Mouse (Mus musculus) ES-E14 (cell line): Measurements from ENCODE around the gene Duoxa1. TPM values are rescaled to one million over a fixed set of nuclear protein-coding genes. Genes with fewer than 3 reads are reported as not detected.
"Not testable (repeated sequence)": the region's sequence is repeated elsewhere in the genome, so short reads cannot be mapped to it uniquely, and the experiment has no call there.

Source experiments
- DNase-seq: peaks from one replicate; pipeline ENCODE4 v3.0.0-alpha.2; 2013; ENCODE audit warnings: low read depth, low spot score
- H3K27ac ChIP-seq: 2 replicates; pipeline ENCODE4 v1.5.1; 2012; ENCODE audit warnings: low read depth, mild to moderate bottlenecking, low read length, moderate library complexity, mixed read lengths; ENCODE audit not compliant: poor library complexity, insufficient read depth, severe bottlenecking
- H3K36me3 ChIP-seq: 2 replicates; pipeline ENCODE4 v1.6.1; 2012; ENCODE audit warnings: mild to moderate bottlenecking, low read length, moderate library complexity, mixed read lengths; ENCODE audit not compliant: control insufficient read depth, poor library complexity, insufficient read depth, severe bottlenecking
- H3K4me1 ChIP-seq, 2 experiments: fragments of 150-350 bp in 1 of 2; sonication (generic) in 1 of 2; 2 replicates each; pipeline ENCODE4 v1.6.1; 2012; ENCODE audit warnings: low read length in 2 of 2, mild to moderate bottlenecking in 1 of 2, mixed read lengths in 1 of 2; ENCODE audit not compliant: control insufficient read depth in 2 of 2, insufficient read depth in 2 of 2, poor library complexity in 1 of 2
- H3K4me3 ChIP-seq, 2 experiments: fragments of 150-350 bp in 1 of 2; sonication (generic) in 1 of 2; 2 replicates each; pipeline ENCODE4 v1.5.1; 2012; ENCODE audit warnings: low read length in 2 of 2, low read depth in 1 of 2, mild to moderate bottlenecking in 1 of 2, mixed read lengths in 1 of 2; ENCODE audit not compliant: insufficient read depth in 1 of 2, poor library complexity in 1 of 2, severe bottlenecking in 1 of 2
- H3K9ac ChIP-seq: 2 replicates; pipeline ENCODE4 v1.6.1; 2012; ENCODE audit warnings: low read depth, mild to moderate bottlenecking, low read length, mixed read lengths; ENCODE audit not compliant: poor library complexity, insufficient read depth, severe bottlenecking
- H3K9me3 ChIP-seq: fragments of 150-350 bp; sonication (generic); 2 replicates; pipeline ENCODE4 v1.6.1; 2012; ENCODE audit warnings: low read depth, mild to moderate bottlenecking, low read length; ENCODE audit not compliant: control insufficient read depth, insufficient read depth
- CHD2 ChIP-seq: IDR thresholded peaks from 2 replicates; pipeline ENCODE4 v1.6.1; 2014; ENCODE audit warnings: mild to moderate bottlenecking, low read depth, low read length, inconsistent platforms
- HCFC1 ChIP-seq: IDR thresholded peaks from 2 replicates; pipeline ENCODE4 v1.6.1; 2012; ENCODE audit warnings: low read length, inconsistent platforms, borderline replicate concordance; ENCODE audit not compliant: insufficient read depth
- MAFK ChIP-seq: IDR thresholded peaks from 2 replicates; pipeline ENCODE4 v1.6.1; 2014; ENCODE audit warnings: mild to moderate bottlenecking, low read depth, low read length, inconsistent platforms; ENCODE audit not compliant: insufficient read depth
- ZC3H11A ChIP-seq: IDR thresholded peaks from 2 replicates; pipeline ENCODE4 v1.6.1; 2012; ENCODE audit warnings: low read depth, mild to moderate bottlenecking, inconsistent platforms, low read length, borderline replicate concordance
- ZNF384 ChIP-seq: IDR thresholded peaks from 2 replicates; pipeline ENCODE4 v1.6.1; 2012; ENCODE audit warnings: low read depth, low read length, inconsistent platforms
- in situ Hi-C, 2 experiments: fragments of 600-800 bp; cut with MboI; formaldehyde crosslinking; loops; one replicate each; pipeline ENCODE4 v1.15.1; 2025; ENCODE audit warnings: low sequenced_read_pairs in 2 of 2, inconsistent platforms in 1 of 2; ENCODE audit not compliant: unreplicated experiment in 2 of 2
- total RNA-seq: library from RNA; depleted of rRNA; stranded (reverse); fragments of 300-350 nt; gene quantifications from 2 replicates; pipeline ENCODE4 v1.2.3, GENCODE M21; 2012

The Duoxa1 gene
- total RNA-seq, 1 experiment = 1.3 TPM

DNA sequence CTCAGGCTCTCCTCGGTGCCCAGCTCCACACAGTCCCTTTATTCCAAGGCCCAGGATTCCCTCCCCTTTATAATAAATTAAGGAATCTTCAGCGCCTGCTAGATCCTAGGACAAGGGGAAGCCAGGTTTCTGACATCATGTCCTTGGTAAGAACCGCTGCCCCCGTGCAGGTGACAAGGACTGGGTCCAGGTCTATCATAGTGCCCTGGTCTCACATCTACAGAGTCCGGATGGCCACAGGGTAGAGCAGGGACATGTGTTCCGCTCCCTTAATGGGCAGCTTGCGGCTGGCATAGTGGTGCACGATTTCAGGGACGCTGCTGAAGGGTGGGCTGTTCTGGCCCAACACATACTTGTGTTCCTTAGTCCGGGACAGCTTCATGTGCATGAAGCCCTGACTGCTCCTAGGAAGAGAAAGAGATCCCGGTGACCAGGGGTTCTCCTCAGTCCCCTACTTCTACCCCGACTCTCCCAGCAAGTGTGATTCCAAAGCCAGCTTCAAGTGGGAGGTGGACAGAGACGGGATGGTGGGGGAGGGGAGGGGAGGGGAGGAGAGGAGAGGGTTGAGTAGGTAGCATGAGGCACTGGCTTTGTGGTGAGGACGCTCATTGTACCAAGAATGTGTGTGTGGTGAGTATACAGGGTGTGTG, 35.7 kb upstream of the Duoxa1 start:
- no peaks in the 10 kb centered on the region for H3K9me3 ChIP-seq
- no peak for DNase-seq
- H3K36me3 ChIP-seq = peaks cover 2% of the 10 kb centered on the region; the same call in 1 of the 2 replicates
- in situ Hi-C loops = no loop called here
- peak overlapping the region; percentile 67 to 73 for H3K4me3 ChIP-seq
- peak overlapping the region; percentile 77 for H3K9ac ChIP-seq
- peaks cover 0 to 35% of the 10 kb centered on the region in 2 experiments; a peak in 2 of 4 replicates for H3K4me1 ChIP-seq
- H3K27ac ChIP-seq = no peak overlapping the region
- TF ChIP-seq CHD2 (no peak), HCFC1 (no peak), ZNF384 (no peak), MAFK (no peak), ZC3H11A (no peak)

DNA sequence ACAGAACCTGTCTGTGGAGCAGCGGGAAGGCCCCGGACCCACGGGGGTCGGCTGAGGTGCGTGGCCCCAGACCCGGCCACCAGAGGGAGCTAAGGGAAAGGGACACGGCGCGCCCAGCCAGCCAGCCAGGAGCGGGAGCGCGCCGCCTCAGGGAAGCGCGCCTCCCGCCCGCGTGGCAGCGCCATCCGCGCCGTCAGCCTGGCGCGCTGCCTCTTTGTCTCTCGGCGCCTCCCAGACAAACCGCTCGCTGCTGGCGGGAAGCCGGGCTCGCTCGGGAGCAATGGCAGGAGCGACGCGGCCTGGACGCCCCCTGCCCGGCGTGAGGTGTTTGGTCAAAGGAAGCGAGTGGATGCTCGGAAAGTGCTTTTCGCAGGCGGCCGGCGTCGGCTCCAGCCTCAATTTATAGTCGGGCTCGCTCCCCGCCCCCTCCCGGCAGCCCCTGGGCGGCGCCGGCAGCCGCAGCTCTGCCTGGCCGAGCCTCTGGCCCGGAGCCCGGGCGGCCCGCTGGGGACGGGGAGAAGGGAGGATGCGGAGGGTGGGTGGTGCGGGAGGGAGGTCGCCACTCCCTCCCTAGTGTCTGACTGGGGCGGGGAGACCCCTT, 35.1 kb upstream of the Duoxa1 start:
- Histone ChIP-seq H3K4me1 (peaks cover 0 to 29% of the 10 kb centered on the region in 2 experiments; a peak in 2 of 4 replicates), H3K9ac (peak overlapping the region; percentile 77), H3K4me3 (peak overlapping the region; percentile 67 to 73), H3K27ac (peak overlapping the region; percentile 53; the same call in 1 of the 2 replicates), H3K36me3 (peaks cover 2% of the 10 kb centered on the region; the same call in 1 of the 2 replicates), H3K9me3 (no peaks in the 10 kb centered on the region)
- peak; percentile 62 for DNase-seq
- in situ Hi-C loops = no loop called here
- TF ChIP-seq ZNF384 (no peak), HCFC1 (0 out of 2 replicates have a peak, but pooled peaks have one; percentile 59), MAFK (no peak), ZC3H11A (no peak), CHD2 (no peak)

DNA sequence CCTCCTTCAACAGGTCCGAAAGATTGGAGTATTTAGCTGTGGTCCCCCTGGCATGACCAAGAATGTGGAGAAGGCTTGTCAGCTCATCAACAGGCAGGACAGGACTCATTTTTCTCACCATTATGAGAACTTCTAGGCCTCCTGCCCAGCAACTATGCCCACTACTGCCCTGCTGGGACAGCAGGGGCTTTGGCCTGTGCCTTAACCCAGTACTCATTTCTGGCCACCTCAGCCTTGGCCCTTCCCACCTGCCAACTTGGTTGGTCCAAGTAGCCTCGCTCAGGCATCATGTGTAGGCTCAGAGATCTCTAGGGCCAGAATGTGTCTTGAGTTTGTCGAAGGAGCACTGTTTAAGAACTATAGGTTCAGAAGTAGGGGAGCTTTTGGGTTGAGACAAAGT, 33.7 kb upstream of the Duoxa1 start:
- peaks cover 0 to 25% of the 10 kb centered on the region in 2 experiments; a peak in 2 of 4 replicates for H3K4me1 ChIP-seq
- H3K9me3 ChIP-seq = no peaks in the 10 kb centered on the region
- H3K9ac ChIP-seq = no peak overlapping the region
- no peak for DNase-seq
- H3K4me3 ChIP-seq = no peak overlapping the region
- TF ChIP-seq CHD2 (no peak), ZC3H11A (no peak), MAFK (no peak), ZNF384 (no peak), HCFC1 (no peak)
- in situ Hi-C loops = no loop called here
- H3K36me3 ChIP-seq = peaks cover 2% of the 10 kb centered on the region; the same call in 1 of the 2 replicates
- H3K27ac ChIP-seq = no peak overlapping the region

DNA sequence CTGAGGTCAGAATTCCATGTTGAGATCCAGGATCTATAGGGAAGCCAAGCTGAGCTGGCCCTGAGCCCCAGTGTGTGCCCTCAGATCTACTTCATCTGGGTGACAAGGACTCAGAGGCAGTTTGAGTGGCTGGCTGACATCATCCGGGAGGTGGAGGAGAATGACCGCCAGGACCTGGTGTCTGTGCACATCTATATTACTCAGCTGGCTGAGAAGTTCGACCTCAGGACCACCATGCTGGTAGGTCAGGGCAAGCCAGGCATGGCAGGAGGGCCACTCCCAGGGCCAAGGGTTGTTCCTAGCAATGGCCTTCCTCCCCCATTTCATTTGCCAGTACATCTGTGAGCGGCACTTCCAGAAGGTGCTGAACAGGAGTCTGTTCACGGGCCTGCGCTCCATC, 32.6 kb upstream of the Duoxa1 start:
- in situ Hi-C loops, H3K27ac ChIP-seq, H3K4me3 ChIP-seq, H3K9ac ChIP-seq, H3K36me3 ChIP-seq, DNase-seq, H3K9me3 ChIP-seq: not testable (repeated sequence)
- peaks cover 0 to 21% of the 10 kb centered on the region in 2 experiments; a peak in 2 of 4 replicates for H3K4me1 ChIP-seq
